Mouse (Mus musculus) hindbrain, embryonic 13.5 days (tissue): ENCODE results near the gene Ghrl. TPM values are rescaled to one million over a fixed set of nuclear protein-coding genes. Genes with fewer than 3 reads are reported as not detected.
A peak's percentile ranks its signal among the peaks of the same experiment; 100 is the strongest.

Experiments used
- ATAC-seq: fragments of 200-750 bp; cut with Nextera tagmentation; 2 replicates; pipeline ENCODE4 v1.8.0; 2017; ENCODE audit warnings: moderate TSS enrichment; ENCODE audit not compliant: low FRiP score
- H3K27ac ChIP-seq: fragments of 300-500 bp; sonication (generic); 2 replicates; pipeline ENCODE4 v1.5.1; 2015; ENCODE audit warnings: inconsistent platforms, mild to moderate bottlenecking, moderate library complexity
- H3K27me3 ChIP-seq: fragments of 300-500 bp; sonication (generic); 2 replicates; pipeline ENCODE4 v1.6.1; 2015; ENCODE audit warnings: mild to moderate bottlenecking, inconsistent platforms
- H3K36me3 ChIP-seq: fragments of 300-500 bp; sonication (generic); 2 replicates; pipeline ENCODE4 v1.6.1; 2015; ENCODE audit warnings: mild to moderate bottlenecking, inconsistent platforms
- H3K4me1 ChIP-seq: fragments of 300-500 bp; sonication (generic); replicated peaks from 2 replicates; pipeline ENCODE4 v1.6.1; 2015; ENCODE audit warnings: inconsistent platforms
- H3K4me2 ChIP-seq: fragments of 300-500 bp; sonication (generic); 2 replicates; pipeline ENCODE4 v1.6.1; 2015; ENCODE audit warnings: inconsistent platforms, mild to moderate bottlenecking, moderate library complexity
- H3K4me3 ChIP-seq: fragments of 300-500 bp; sonication (generic); 2 replicates; pipeline ENCODE4 v1.5.1; 2015; ENCODE audit warnings: mild to moderate bottlenecking, inconsistent platforms
- H3K9ac ChIP-seq: fragments of 300-500 bp; sonication (generic); 2 replicates; pipeline ENCODE4 v1.6.1; 2015; ENCODE audit warnings: mild to moderate bottlenecking, inconsistent platforms
- H3K9me3 ChIP-seq: fragments of 300-500 bp; sonication (generic); 2 replicates; pipeline ENCODE4 v1.6.1; 2016; ENCODE audit warnings: inconsistent platforms
- WGBS: fragments of 180-500 bp; shearing (Covaris S2); methylation state at CpG from one replicate; pipeline ENCODE4 v1.1.7; 2015; 5-methylcytosine and 5-hydroxymethylcytosine counted together
- polyA plus RNA-seq: library from polyadenylated mRNA; unstranded; fragments of >200 nt; fragmentation: Nextera tagmentation; extraction: Ambion mirVana; gene quantifications from 2 replicates; pipeline ENCODE4 v1.2.1, GENCODE M21; 2015

Gene Ghrl
- polyA plus RNA-seq, 1 experiment from 2014 or later = 0.29 TPM

DNA sequence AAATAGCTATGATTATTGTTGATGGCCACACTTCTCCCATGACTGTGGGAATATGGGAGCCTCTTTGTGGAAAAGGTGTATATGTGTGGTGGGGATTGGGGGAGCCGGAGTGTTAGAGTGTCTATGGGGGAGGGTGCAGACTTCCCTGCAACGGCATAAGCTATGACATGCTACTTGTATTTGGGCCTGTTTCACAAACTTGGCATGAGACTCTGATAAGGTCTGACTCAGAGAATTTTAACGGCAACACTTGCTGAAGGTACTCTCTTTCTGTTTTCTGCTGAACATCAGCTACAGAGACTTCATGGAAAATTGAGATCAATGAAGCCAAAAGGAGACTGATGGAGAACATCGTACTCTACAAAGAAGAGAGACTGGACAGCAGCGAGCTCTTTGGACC is 26.3 kb downstream of the Ghrl start:
- H3K4me3 ChIP-seq = no peak overlapping the region
- WGBS = 96% methylated on average over 5 of the region's 5 CpGs
- H3K27me3 ChIP-seq = no peaks in the 10 kb centered on the region
- no peak for ATAC-seq
- no peak overlapping the region for H3K4me2 ChIP-seq
- H3K27ac ChIP-seq = no peak overlapping the region
- no peaks in the 10 kb centered on the region for H3K9me3 ChIP-seq
- peaks cover 29% of the 10 kb centered on the region for H3K4me1 ChIP-seq
- no peak overlapping the region for H3K9ac ChIP-seq
- no peaks in the 10 kb centered on the region for H3K36me3 ChIP-seq

DNA sequence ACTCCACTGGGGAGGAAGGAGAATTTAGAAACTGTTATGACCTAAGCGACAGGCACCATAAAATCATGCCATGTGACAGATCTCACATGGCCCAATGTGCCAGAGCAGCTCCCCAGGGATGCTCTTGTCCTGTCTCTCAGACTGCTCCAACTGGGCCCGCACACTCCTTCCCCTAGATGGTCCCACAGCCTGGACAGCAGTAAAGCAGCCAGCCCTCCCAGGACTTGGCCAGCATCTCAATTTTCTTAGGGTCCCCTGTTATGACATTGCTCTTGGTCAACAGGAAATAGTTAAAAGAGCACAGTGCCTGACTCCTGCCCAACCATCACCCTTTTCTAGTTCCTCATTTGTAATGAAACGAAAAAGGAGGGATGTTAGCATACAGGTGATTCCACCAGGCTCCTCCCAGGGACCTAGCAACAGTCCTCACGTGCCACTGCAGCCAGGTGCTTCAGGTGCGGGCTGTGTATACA is 27.0 kb downstream of the Ghrl start:
- H3K4me1 ChIP-seq = peaks cover 22% of the 10 kb centered on the region
- no peaks in the 10 kb centered on the region for H3K36me3 ChIP-seq
- H3K4me3 ChIP-seq = no peak overlapping the region
- WGBS = 86% methylated on average over 5 of the region's 5 CpGs
- no peaks in the 10 kb centered on the region for H3K9me3 ChIP-seq
- H3K27ac ChIP-seq = no peak overlapping the region
- H3K27me3 ChIP-seq = no peaks in the 10 kb centered on the region
- no peak overlapping the region for H3K9ac ChIP-seq
- ATAC-seq = no peak
- H3K4me2 ChIP-seq = no peak overlapping the region

DNA sequence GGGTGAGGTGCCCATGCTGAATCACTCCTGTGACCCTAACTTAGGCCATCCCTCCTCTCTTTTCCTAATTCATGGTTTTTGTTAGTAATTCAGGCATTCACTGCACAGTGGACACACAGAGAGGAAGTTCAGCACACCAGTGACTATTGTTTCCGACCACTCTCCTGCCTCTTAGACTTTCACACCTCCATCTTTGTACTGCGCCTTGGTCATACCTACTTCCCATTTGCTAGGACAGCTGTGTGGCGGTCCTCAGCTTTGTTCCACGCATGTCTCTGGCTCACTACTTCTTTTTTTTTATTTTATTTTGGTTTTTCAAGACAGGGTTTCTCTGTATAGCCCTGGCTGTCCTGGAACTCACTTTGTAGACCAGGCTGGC is 28.6 kb downstream of the Ghrl start:
- WGBS = 81% methylated on average over 4 of the region's 4 CpGs
- H3K9me3 ChIP-seq = no peaks in the 10 kb centered on the region
- peaks cover 18% of the 10 kb centered on the region for H3K4me1 ChIP-seq
- H3K27ac ChIP-seq = peak overlapping the region; percentile 64
- H3K4me2 ChIP-seq = peak overlapping the region; percentile 37
- H3K27me3 ChIP-seq = no peaks in the 10 kb centered on the region
- H3K36me3 ChIP-seq = no peaks in the 10 kb centered on the region
- H3K9ac ChIP-seq = peak overlapping the region; percentile 9; the same call in 1 of the 2 replicates
- H3K4me3 ChIP-seq = peak overlapping the region; percentile 1; the same call in 1 of the 2 replicates
- ATAC-seq = no peak

DNA sequence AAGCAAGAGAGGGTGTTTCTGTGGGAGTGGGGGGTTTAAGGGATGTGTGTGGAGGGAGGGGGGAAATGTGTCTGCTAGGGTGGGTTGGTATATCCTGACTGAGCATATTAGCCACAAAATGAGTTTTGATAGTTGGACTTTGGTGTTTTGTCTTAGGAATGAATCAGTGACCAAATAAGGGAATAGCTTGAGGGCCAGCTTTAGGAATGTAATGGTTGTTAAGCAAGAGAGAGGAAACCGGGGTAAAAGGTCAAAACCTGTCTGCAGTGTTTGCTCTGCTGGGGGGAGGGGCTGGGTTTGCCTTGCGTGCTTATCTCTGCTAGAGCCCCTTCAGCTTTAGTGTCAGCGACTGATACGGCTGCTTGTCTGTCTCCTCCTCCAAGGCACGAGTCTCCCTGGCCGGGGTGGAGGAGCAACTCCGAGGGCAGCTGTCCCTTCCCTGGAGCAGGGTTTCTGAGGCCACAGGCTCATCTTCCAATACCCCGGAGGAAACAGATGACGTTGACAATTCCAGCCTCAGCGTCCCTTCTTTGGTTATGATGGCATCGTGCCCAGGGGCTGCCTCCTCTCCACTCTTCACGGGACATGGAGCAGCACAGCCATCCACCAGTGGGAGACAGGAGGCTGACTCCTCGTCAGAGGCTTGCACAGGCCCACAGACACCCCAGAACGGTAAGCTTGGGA is 29.1 kb downstream of the Ghrl start:
- ATAC-seq = no peak
- Histone ChIP-seq H3K4me1 (peaks cover 15% of the 10 kb centered on the region), H3K27ac (peak overlapping the region; percentile 64), H3K9me3 (no peaks in the 10 kb centered on the region), H3K36me3 (no peaks in the 10 kb centered on the region), H3K9ac (peak overlapping the region; percentile 9; the same call in 1 of the 2 replicates), H3K27me3 (no peaks in the 10 kb centered on the region), H3K4me3 (peak overlapping the region; percentile 1; the same call in 1 of the 2 replicates), H3K4me2 (peak overlapping the region; percentile 37)
- WGBS = 8% methylated on average over 14 of the region's 14 CpGs

DNA sequence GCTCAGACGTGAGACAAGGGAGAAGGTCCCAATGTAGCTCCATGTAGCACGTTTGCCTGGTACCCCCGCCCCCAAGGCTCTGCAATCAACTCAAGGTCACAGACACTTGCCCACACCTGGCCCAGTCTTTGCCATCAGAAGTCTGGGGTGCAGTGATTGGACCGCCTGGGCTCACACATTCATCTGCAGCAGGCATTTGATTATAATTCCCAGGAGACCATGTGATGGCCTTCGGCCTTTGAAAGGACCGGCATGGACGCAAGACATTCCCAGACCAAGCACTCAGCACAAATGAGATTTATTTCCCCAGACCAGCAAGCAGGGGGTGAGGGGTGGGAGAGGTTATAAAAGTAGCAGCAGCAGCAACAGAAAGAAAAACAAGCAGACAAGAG is 29.7 kb downstream of the Ghrl start:
- no peak overlapping the region for H3K4me2 ChIP-seq
- H3K9ac ChIP-seq = 0 out of 2 replicates have a peak overlapping the region, but pooled peaks have one; percentile 9
- H3K27me3 ChIP-seq = no peaks in the 10 kb centered on the region
- no peaks in the 10 kb centered on the region for H3K9me3 ChIP-seq
- no peak overlapping the region; the same call in 1 of the 2 replicates for H3K27ac ChIP-seq
- H3K4me3 ChIP-seq = no peak overlapping the region
- WGBS = 22% methylated on average over 7 of the region's 7 CpGs
- H3K36me3 ChIP-seq = no peaks in the 10 kb centered on the region
- peaks cover 15% of the 10 kb centered on the region for H3K4me1 ChIP-seq
- ATAC-seq = peak; percentile 65; the same call in 1 of the 2 replicates

DNA sequence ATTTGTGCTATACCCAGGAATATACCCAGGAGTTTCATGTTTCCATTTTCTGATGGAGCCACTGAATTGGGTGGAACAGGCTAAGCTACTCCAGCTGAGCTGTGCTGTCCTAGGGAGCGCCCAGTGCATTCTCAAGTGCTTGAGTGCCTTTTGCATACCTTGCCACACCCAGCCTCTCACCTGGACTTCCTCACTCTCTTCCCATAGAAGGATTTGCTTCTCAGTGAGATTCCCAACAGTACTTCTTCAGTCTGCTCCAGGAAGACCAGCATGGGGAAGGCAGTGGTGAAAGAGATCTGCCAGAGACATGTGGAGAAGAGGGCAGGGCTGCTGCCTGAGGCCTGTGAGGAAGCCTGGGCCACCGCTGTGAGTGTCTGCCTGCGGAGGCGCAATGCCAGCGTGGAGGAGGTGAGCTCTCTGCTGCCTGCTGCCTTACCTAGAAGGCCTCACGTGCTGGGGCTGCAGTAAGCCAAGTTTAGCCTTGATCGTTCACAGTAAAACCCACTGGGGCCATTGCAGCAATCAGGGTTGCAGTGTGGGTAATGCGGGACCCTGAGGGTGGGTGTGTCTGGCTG is 33.0 kb downstream of the Ghrl start:
- H3K36me3 ChIP-seq = no peaks in the 10 kb centered on the region
- no peak overlapping the region for H3K4me3 ChIP-seq
- H3K4me1 ChIP-seq = peaks cover 15% of the 10 kb centered on the region
- no peak for ATAC-seq
- H3K27ac ChIP-seq = no peak overlapping the region
- H3K27me3 ChIP-seq = no peaks in the 10 kb centered on the region
- H3K4me2 ChIP-seq = no peak overlapping the region
- no peak overlapping the region for H3K9ac ChIP-seq
- H3K9me3 ChIP-seq = no peaks in the 10 kb centered on the region
- 44% methylated on average over 8 of the region's 8 CpGs for WGBS

DNA sequence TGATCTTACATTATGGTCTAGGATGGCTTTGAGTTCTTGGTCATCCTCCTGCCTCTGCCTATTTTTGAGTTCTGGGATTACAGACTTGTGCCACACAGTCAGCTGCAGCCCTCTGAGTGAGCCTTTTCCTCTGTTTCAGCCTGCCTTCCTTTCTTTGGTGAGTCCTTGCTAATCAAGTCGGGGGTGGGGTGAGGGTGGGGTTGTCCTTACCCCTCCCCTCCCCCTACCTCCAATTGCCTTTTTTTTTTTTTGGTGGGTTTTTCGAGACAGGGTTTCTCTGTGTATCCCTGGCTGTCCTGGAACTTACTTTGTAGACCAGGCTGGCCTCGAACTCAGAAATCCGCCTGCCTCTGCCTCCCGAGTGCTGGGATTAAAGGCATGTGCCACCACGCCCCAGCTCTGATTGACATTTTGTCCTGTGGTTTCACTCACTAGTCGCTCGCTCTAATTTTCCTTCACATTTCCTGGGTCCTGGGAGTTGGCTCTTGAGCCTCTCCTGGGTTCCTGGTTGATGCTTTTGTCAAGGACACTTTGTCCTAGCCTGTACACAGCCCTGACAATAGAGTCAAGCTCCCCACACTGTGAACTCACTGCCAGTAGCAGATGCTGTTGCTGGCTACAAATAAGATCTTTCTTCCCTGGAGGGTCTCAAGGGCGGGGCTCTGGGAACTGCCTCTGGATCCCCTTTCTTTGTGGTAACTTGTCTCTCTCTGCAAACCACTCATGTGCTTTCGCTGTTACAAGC is 36.4 kb downstream of the Ghrl start:
- ATAC-seq = no peak
- H3K27ac ChIP-seq = no peak overlapping the region
- no peaks in the 10 kb centered on the region for H3K27me3 ChIP-seq
- H3K4me1 ChIP-seq = no peaks in the 10 kb centered on the region; the same call in 1 of the 2 replicates
- no peak overlapping the region for H3K4me2 ChIP-seq
- no peaks in the 10 kb centered on the region for H3K36me3 ChIP-seq
- 89% methylated on average over 10 of the region's 10 CpGs for WGBS
- H3K9ac ChIP-seq = no peak overlapping the region
- H3K9me3 ChIP-seq = no peaks in the 10 kb centered on the region
- H3K4me3 ChIP-seq = no peak overlapping the region

DNA sequence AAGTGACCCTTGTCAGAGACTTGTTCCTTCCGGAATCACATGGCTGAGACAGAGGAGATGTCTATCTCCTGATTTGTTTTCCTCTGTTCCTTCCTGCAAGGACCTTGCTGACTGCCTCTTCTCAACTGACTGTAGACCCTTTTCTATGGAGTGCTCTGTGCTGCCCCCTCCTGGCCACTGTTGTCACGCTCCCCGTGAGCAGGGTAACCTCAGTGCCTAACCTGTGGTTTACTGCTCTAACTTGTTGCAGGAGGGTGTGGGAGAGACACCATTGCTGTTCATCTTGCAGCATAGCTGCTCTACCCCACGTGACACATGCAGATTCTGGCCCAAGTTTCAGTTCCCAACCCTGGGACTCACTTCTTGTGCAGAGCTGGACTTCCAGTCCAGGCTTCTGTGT is 38.4 kb downstream of the Ghrl start:
- Histone ChIP-seq H3K27me3 (no peaks in the 10 kb centered on the region), H3K4me1 (no peaks in the 10 kb centered on the region), H3K36me3 (no peaks in the 10 kb centered on the region), H3K4me3 (no peak overlapping the region), H3K9me3 (no peaks in the 10 kb centered on the region), H3K9ac (no peak overlapping the region), H3K27ac (no peak overlapping the region), H3K4me2 (no peak overlapping the region)
- 18% methylated on average over 4 of the region's 4 CpGs for WGBS
- ATAC-seq = no peak

DNA sequence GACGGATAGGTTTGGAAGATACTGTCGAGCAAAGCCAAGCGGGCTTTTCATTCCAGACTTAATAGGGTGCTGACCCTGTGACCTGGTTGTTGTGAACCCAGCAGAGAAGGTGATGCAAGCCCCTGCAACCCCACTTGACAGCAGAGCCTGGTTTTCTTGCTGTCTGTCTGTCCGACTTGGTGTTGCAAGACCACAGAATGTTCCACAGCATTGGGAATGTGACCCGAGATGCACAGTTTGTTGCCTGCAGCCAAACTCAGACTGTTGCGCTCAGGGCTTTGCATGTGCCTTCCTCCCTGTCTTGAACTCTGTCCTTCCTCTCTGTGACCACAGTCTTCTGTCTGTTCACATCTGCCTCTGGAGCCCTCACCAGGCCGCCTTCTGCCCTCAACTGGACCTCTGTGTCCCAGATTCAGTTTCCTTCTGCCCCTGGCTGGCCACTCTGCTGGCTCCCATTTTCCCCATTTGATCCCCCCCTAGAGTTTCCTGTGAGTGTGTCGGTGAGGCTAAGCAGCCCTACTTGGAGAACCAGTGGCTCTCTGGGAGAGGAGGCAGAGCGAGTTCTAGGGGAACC is 39.6 kb downstream of the Ghrl start:
- Histone ChIP-seq H3K9ac (no peak overlapping the region), H3K9me3 (no peaks in the 10 kb centered on the region), H3K36me3 (no peaks in the 10 kb centered on the region), H3K4me3 (no peak overlapping the region), H3K27me3 (no peaks in the 10 kb centered on the region), H3K27ac (no peak overlapping the region), H3K4me2 (no peak overlapping the region), H3K4me1 (no peaks in the 10 kb centered on the region)
- WGBS = 81% methylated on average over 9 of the region's 9 CpGs
- ATAC-seq = no peak

DNA sequence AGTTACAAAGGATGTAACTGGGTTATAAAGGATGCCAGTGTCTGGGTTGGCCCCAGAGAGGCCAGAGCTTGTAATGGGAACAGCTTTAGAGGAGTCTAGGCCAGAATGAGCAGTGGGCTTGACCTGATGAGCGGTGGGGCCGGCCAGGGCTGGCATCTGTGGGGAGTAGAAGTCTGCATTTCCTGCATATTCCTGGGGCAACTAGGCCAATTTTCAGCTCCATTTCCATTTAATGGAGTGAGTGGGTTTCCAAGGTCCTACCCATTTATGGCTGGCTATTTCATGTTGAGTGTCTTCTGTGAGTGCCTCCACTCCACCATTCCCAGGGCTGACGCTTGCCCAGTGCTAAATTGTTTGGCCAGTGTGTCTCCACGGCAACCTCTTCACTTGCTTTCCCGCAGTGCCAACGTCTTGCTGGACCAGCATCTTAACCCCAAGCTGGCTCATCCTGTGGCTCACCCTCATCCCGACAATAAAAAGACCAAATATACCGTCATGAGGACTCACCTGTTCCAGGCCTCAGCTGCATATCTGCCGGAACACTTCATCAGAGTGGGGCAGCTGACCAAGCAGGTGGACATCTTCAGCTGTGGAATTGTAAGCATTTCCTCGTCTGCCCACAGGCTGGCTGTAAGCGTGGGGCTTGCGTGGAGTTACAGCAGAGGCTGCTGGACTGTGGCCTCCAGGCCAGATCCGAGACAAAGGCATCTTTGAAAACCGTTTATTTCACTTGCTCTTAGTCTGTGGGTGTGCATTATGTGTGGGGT is 41.3 kb downstream of the Ghrl start:
- H3K9ac ChIP-seq = no peak overlapping the region
- WGBS = 77% methylated on average over 14 of the region's 14 CpGs
- no peaks in the 10 kb centered on the region for H3K9me3 ChIP-seq
- no peak overlapping the region for H3K4me3 ChIP-seq
- H3K4me2 ChIP-seq = no peak overlapping the region
- H3K27me3 ChIP-seq = no peaks in the 10 kb centered on the region
- H3K27ac ChIP-seq = no peak overlapping the region
- no peaks in the 10 kb centered on the region for H3K36me3 ChIP-seq
- no peaks in the 10 kb centered on the region for H3K4me1 ChIP-seq
- no peak for ATAC-seq

DNA sequence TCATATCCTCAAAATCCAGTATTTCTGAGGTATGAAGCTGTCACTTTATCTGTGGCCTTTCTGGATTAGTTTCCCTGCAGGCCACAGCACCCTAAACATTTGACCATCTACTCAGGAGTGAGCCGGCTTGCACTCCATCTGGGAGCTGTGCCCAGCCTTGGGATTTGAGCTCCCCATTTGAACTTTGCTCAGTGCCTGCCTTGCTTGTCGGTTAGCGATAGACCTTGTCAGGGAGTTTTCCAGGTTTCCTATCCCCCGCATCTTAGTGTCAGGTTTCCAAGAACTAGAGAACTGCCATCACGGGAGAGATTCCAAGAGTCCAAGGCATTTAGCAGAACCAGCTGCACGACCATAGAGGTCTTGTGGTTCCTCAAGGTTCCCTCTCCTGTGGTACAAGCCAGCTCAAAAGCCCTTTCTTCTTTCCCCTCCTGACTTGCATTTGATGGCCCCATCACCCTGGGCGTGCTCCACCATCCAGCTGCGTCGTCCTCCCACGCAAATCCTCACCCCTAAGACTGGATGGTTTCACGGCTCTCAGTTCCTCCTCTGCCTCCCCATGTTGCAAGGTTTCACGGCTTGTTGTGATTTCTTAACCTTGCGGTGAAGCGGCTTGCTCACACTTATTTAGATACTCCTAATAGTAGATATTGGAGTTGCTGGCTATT is 42.5 kb downstream of the Ghrl start:
- no peaks in the 10 kb centered on the region for H3K4me1 ChIP-seq
- 79% methylated on average over 14 of the region's 14 CpGs for WGBS
- H3K4me2 ChIP-seq = no peak overlapping the region
- no peaks in the 10 kb centered on the region for H3K9me3 ChIP-seq
- no peak for ATAC-seq
- no peaks in the 10 kb centered on the region for H3K36me3 ChIP-seq
- H3K27me3 ChIP-seq = no peaks in the 10 kb centered on the region
- no peak overlapping the region for H3K27ac ChIP-seq
- no peak overlapping the region for H3K4me3 ChIP-seq
- H3K9ac ChIP-seq = no peak overlapping the region
